Mouse (Mus musculus) ES-E14 (cell line): ENCODE data around the gene Spata18.

Source experiments
- CHD2 ChIP-seq: IDR thresholded peaks from 2 replicates; pipeline ENCODE4 v1.6.1; 2014; ENCODE audit warnings: mild to moderate bottlenecking, low read depth, low read length, inconsistent platforms
- HCFC1 ChIP-seq: IDR thresholded peaks from 2 replicates; pipeline ENCODE4 v1.6.1; 2012; ENCODE audit warnings: low read length, inconsistent platforms, borderline replicate concordance; ENCODE audit not compliant: insufficient read depth
- MAFK ChIP-seq: IDR thresholded peaks from 2 replicates; pipeline ENCODE4 v1.6.1; 2014; ENCODE audit warnings: mild to moderate bottlenecking, low read depth, low read length, inconsistent platforms; ENCODE audit not compliant: insufficient read depth
- ZC3H11A ChIP-seq: IDR thresholded peaks from 2 replicates; pipeline ENCODE4 v1.6.1; 2012; ENCODE audit warnings: low read depth, mild to moderate bottlenecking, inconsistent platforms, low read length, borderline replicate concordance
- ZNF384 ChIP-seq: IDR thresholded peaks from 2 replicates; pipeline ENCODE4 v1.6.1; 2012; ENCODE audit warnings: low read depth, low read length, inconsistent platforms

GRCm38 (mm10) chr5:73716941-73717340 is 65.8 kb downstream of the Spata18 start:
- TF ChIP-seq ZNF384 = no peak
- no peak for TF ChIP-seq CHD2
- no peak for TF ChIP-seq HCFC1
- TF ChIP-seq ZC3H11A = no peak
- TF ChIP-seq MAFK = no peak
